Mouse (Mus musculus): ENCODE results near the gene Grxcr1. TPM values are rescaled to one million over a fixed set of nuclear protein-coding genes. Genes with fewer than 3 reads are reported as not detected.

Gene Grxcr1
- total RNA-seq (2021) = not detected
- long read RNA-seq, experiment 1 = 0 reads
- long read RNA-seq, experiment 2 = 0 reads

DNA sequence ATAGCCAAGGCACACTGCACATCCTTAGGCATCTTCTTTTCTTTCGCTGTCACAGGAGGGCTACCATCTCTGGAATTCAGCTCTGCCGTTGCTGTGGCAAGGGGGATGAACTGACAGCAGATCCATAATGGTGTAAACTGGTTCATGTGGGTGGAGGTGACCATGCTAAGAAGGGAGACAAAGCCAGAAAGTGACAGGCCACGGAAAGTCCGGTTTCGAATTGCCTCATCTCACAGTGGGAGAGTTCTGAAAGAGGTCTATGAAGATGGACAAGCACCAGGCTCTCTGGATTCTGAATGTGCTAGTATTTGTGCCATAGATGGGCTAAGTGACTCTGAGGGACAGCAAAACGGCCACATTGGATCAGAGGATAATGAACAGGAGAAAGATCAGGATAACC is at the start of gene Grxcr1:
Gene Grxcr1 (plus strand): TSS at position 92 of the 400 bp plus-strand sequence.
- DNase-seq (ENCODE audit: low spot score in 2 of 2) = no peak

- DNase-seq (ENCODE audit: low spot score in 2 of 2) = no peak
Observed at GRCm38 (mm10) chr5:67981946-67982526, 49.6 kb upstream of the Grxcr1 start.

DNA sequence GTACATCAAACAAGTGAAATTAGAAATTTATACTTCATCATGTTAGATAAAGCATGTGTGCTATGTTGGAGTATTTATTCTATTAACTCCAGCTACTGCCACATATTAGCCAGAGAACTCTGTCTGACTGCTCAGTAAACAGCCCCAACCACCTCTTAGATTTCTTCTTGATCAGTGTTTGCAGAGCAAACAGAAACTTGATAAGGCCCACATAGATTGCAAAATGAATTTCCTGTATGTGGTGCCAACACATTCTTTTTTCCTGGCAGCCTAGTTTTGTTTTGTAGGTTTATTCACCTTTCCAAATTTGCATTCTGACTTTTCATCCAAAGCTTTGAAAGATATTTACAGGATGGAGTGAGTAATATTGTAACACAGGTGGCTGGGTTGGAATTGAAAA is 41.2 kb upstream of the Grxcr1 start:
- no peak for DNase-seq (ENCODE audit: low spot score in 2 of 2)

- no peak for DNase-seq (ENCODE audit: low spot score in 2 of 2)
Observed at GRCm38 (mm10) chr5:68002611-68003010, 29.0 kb upstream of the Grxcr1 start.

DNA sequence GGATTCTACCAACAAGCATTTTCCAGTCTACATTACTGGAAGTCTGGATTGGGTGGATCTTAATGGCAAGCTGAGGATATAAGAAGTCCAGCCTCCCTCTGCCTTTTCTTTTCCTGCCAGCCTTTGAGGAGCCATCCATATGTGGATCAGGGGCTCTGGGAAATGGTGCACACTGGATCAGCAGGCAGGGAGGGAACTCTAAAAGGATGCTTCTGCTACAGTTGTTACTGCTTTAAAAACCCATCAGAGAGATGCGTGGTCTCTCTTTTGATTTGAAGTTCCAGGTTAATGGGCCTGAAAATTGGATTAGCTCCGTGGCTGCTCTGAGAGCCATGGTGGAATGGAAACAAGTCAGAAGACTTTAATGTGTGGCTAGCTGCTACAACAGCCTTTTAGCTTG is 27.7 kb upstream of the Grxcr1 start:
- no peak for DNase-seq (ENCODE audit: low spot score in 2 of 2)

GRCm38 (mm10) chr5:68004419-68004818 is 27.2 kb upstream of the Grxcr1 start:
- no peak for DNase-seq (ENCODE audit: low spot score in 2 of 2)

DNA sequence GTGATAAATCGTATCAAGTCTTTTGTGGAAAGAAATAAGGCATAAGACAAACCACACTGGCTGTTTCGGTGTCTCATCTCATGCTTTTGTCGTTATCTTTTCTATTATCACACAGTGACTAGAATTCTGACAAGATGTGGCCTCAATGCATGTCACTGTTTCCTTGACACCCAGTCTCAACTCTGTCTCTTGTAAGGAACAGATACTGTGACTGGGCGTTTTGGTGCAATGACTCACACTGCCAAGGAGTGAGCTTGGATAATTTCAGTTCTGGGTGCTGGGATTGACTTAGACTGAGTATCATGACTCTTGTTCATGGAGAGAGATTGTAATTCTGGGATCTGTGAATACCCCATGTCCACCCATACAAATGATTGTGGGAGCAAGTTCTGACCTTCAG is 24.6 kb upstream of the Grxcr1 start:
- no peak for DNase-seq (ENCODE audit: low spot score in 2 of 2)

DNA sequence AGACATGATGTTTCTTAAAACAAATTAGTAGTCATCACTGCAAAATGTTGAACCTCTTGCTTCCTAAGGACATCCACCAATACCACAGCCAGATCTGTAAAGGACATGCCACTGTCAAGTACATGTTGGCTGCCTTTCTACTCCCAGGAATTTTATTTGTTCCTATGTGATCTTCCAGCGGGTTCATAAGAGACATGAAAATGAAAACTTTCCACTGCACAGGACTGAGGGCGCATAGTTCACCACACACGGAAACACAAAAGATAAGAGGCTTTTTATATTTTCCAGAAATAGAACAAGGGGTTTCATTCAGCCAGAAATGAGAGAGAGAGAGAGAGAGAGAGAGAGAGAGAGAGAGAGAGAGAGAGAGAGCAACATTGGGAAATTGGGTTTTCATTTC is 20.1 kb upstream of the Grxcr1 start:
- DNase-seq (ENCODE audit: low spot score in 2 of 2) = no peak

GRCm38 (mm10) chr5:68012618-68013017 is 19.0 kb upstream of the Grxcr1 start:
- DNase-seq (ENCODE audit: low spot score in 2 of 2) = peak; percentile 44 to 57

DNA sequence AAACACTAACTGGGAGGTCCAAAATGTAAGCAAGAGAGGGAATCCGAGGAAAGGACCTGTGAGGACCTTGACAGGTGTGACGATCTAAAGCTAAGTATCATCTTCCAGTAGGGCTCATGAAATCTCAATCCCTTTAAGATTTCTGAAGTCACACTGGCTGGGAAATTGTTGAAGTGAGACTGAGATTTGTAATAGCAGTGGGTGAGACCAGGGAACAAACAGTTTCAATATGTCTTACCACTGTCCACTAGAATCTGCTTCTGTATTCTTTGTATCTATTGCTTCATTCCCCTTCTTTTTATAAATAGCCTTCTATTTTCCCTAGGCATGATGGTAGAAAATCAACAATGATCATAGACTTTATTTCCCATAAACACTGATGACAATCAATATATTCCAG is 10.8 kb upstream of the Grxcr1 start:
- no peak for DNase-seq (ENCODE audit: low spot score in 2 of 2)

DNA sequence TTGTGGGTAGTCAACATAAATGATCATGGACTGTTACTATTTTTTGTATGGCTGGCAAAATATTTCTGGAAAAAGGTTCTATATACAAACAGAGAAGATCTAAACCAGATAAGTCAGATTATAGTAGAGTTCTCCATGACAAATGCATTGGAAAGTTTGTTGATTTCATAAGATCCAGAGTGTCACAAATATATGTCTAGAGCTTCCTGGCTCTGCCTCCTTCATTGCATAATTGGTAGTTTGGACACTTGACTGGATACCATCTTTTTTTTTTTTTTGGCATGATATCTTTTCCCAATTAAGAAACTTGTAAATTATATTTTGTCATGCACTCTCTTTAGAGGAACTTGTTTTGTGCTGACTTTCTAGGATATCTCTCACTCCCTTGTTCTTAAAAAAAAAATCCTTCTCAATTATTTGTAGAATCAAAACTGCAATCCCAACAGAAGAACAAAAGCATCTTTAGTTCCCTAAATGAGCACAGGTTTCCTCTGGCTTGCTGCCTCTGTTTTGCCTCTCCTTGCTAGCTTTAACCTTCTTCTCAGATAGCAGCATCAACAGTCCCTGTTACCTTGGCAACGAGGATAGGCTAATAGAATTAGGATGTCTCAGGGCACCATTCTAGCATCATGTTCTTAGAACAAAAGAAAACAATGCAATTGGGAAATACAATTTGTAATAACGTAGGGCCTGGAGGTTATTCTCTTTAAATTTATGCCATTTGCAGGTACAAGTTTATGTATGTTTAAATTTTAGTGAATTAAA is 4.8 kb upstream of the Grxcr1 start:
- DNase-seq (ENCODE audit: low spot score in 2 of 2) = no peak

GRCm38 (mm10) chr5:68027474-68027873 is 4.2 kb upstream of the Grxcr1 start:
- DNase-seq (ENCODE audit: low spot score in 2 of 2) = no peak

DNA sequence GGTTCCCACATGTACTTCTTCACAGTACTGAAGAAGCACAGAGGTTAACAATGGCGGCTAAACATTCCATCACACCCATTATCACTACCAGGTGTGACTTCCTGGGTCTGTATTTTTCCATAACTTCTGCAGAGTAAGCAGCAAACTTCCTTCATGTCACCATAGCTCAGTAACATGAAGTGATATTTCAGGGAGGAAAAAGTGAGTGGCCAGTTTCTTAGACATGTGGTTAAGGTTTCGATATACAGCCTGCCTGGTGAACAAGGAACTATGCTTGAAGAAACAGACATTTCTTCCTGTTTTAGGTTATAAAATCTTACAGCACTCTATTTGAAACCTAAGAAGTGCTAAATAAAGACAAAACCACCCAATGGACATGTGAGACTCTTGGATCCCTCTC is 1.7 kb downstream of the Grxcr1 start:
- DNase-seq (ENCODE audit: low spot score in 2 of 2) = no peak

- DNase-seq (ENCODE audit: low spot score in 2 of 2) = no peak
Observed at GRCm38 (mm10) chr5:68039077-68039476, 7.4 kb downstream of the Grxcr1 start.

DNA sequence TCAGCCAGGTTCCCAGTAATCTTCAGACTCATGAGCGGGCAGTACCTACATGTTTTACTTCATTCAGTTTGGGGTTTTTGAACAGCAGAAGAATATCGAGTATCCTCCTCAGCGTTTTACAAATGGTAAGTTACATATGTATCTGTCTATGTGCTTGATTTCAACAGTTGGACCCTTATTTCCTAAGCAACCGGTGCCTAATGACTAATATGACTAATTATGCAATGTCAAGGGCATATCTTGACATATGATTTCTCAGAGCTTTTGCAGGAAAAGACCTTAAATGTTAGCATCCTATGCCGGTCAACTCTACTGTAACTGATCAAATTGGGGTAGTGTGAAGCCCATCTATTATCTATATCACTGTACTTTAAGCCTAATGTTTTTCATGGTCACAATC is 11.7 kb downstream of the Grxcr1 start:
- no peak for DNase-seq (ENCODE audit: low spot score in 2 of 2)

DNA sequence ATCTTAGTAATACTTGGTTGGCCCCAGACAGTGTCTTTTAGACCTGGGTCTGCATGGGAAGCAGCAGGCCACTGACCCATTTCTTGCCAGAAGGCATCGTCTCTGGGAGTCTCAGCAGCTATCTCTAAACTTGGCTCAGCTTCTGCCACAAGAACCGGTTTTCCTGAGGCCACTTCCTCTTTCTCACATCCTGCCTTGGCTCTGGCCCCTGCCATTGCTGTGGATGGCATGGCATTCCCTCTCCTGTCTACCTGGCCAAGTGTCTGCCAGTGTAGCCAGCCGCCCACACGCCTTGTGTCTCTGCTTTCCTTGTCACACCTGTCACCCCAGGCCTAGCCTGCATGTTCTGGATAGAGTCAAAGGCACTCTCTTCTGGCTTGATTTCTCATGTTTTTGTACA is 17.1 kb downstream of the Grxcr1 start:
- DNase-seq (ENCODE audit: low spot score in 2 of 2) = no peak

- no peak for DNase-seq (ENCODE audit: low spot score in 2 of 2)
Observed at GRCm38 (mm10) chr5:68049536-68049935, 17.9 kb downstream of the Grxcr1 start.

- DNase-seq (ENCODE audit: low spot score in 2 of 2) = no peak
Observed at GRCm38 (mm10) chr5:68051101-68051500, 19.5 kb downstream of the Grxcr1 start.

DNA sequence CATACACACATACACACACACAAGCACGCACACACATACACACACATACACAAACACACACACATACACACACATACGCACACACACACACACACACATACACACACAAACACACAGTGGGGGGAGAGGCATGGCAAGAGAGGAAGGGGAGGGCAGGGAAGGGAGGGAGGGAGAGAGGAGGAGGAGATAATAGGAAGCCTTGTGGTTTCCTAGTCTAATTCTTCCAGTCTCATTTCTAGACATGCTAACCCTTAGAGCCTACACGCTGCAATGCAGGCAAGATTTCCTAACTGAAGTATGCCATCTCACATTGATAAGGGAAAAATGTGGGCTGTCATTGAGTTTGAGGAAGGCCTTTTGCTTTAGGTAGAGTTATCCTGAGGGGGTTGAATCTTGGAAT is 25.9 kb downstream of the Grxcr1 start:
- DNase-seq (ENCODE audit: low spot score in 2 of 2) = no peak

GRCm38 (mm10) chr5:68068694-68069093 is 37.1 kb downstream of the Grxcr1 start:
- no peak for DNase-seq (ENCODE audit: low spot score in 2 of 2)

- no peak for DNase-seq (ENCODE audit: low spot score in 2 of 2)
Observed at GRCm38 (mm10) chr5:68070308-68070707, 38.7 kb downstream of the Grxcr1 start.

- no peak for DNase-seq (ENCODE audit: low spot score in 2 of 2)
Observed at GRCm38 (mm10) chr5:68071857-68072256, 40.2 kb downstream of the Grxcr1 start.

DNA sequence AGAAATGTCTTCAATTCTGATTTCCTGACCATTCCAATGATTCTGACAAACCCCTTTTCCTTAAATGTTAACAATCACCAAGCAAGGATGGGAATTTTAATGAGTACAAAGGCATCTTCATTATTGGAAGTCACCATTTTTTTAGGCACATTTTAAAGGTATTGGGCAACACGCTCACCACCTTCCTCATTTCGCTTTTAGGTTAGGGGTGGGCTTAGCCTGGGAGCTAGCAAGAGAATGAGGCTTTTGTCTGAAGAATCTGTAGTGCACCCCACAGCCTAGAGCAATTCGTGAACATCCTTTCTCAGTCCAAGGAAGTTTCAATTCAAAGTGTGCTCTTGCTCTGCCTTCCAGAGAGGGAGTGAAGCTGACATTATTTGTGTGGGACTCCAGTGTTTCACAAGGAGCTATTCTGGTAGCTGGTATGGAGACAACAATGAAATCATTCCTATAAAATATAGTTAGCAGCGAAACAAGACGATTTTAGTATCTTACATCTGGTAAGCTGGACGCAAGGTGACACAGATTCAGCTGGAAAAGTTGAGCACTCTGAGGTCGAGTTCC is 55.0 kb downstream of the Grxcr1 start:
- no peak for DNase-seq (ENCODE audit: low spot score in 2 of 2)

Data from adrenal gland, postnatal 4 days (tissue).